Mouse (Mus musculus) hindbrain, embryonic 12.5 days (tissue): ENCODE results near the gene Elmod2. TPM values are rescaled to one million over a fixed set of nuclear protein-coding genes. Genes with fewer than 3 reads are reported as not detected.

Experiments used
- ATAC-seq: fragments of 200-750 bp; cut with Nextera tagmentation; 2 replicates; pipeline ENCODE4 v1.8.0; 2017; ENCODE audit warnings: moderate TSS enrichment; ENCODE audit not compliant: low FRiP score
- H3K27ac ChIP-seq: fragments of 300-500 bp; sonication (generic); 2 replicates; pipeline ENCODE4 v1.5.1; 2016; ENCODE audit warnings: mild to moderate bottlenecking
- H3K27me3 ChIP-seq: fragments of 300-500 bp; sonication (generic); 2 replicates; pipeline ENCODE4 v1.6.1; 2016; ENCODE audit warnings: mild to moderate bottlenecking
- H3K36me3 ChIP-seq: fragments of 300-500 bp; sonication (generic); 2 replicates; pipeline ENCODE4 v1.6.1; 2016; ENCODE audit warnings: mild to moderate bottlenecking
- H3K4me1 ChIP-seq: fragments of 300-500 bp; sonication (generic); 2 replicates; pipeline ENCODE4 v1.6.1; 2016
- H3K4me2 ChIP-seq: fragments of 300-500 bp; sonication (generic); replicated peaks from 2 replicates; pipeline ENCODE4 v1.6.1; 2016; ENCODE audit warnings: mild to moderate bottlenecking
- H3K4me3 ChIP-seq: fragments of 300-500 bp; sonication (generic); 2 replicates; pipeline ENCODE4 v1.5.1; 2016; ENCODE audit warnings: mild to moderate bottlenecking
- H3K9ac ChIP-seq: fragments of 300-500 bp; sonication (generic); 2 replicates; pipeline ENCODE4 v1.6.1; 2016; ENCODE audit warnings: mild to moderate bottlenecking, moderate library complexity
- H3K9me3 ChIP-seq: fragments of 300-500 bp; sonication (generic); replicated peaks from 2 replicates; pipeline ENCODE4 v1.6.1; 2016; ENCODE audit warnings: mild to moderate bottlenecking
- WGBS: fragments of 180-500 bp; shearing (Covaris S2); methylation state at CpG from one replicate; pipeline ENCODE4 v1.1.7; 2016; 5-methylcytosine and 5-hydroxymethylcytosine counted together
- polyA plus RNA-seq: library from polyadenylated mRNA; unstranded; fragments of >200 nt; fragmentation: Nextera tagmentation; extraction: Ambion mirVana; gene quantifications from 2 replicates; pipeline ENCODE4 v1.2.1, GENCODE M21; 2016

Gene Elmod2
- 28.5 and 29.2 TPM in 2 replicates for polyA plus RNA-seq

GRCm38 (mm10) chr8:83331899-83332697, at the start of gene Elmod2:
TSS of gene Elmod2 (minus strand) at chr8:83332486.
- under 1% methylated on average over 72 of the region's 85 CpGs for WGBS
- ATAC-seq, result peak; percentile 99

GRCm38 (mm10) chr8:83381016-83381415, 48.7 kb upstream of the Elmod2 start:
- WGBS, result 83% methylated on average over 2 of the region's 2 CpGs
- H3K4me1 ChIP-seq, result no peaks in the 10 kb centered on the region
- H3K27ac ChIP-seq, result no peak overlapping the region
- no peaks in the 10 kb centered on the region for H3K36me3 ChIP-seq
- H3K9ac ChIP-seq, result no peak overlapping the region
- H3K4me2 ChIP-seq, result no peak overlapping the region
- ATAC-seq, result no peak
- no peaks in the 10 kb centered on the region for H3K9me3 ChIP-seq
- no peaks in the 10 kb centered on the region for H3K27me3 ChIP-seq
- H3K4me3 ChIP-seq, result no peak overlapping the region

More at GRCm38 (mm10) chr8:83331899-83332697, at the start of gene Elmod2:
- Histone ChIP-seq H3K4me2 (peak within 1 kb of the TSS; percentile 75), H3K36me3 (peaks cover 16% of the 10 kb centered on the region), H3K9ac (peak within 1 kb of the TSS; percentile 87), H3K27ac (peak within 1 kb of the TSS; percentile 85), H3K9me3 (no peaks in the 10 kb centered on the region), H3K4me3 (peak within 1 kb of the TSS; percentile 86), H3K27me3 (no peaks in the 10 kb centered on the region), H3K4me1 (no peaks in the 10 kb centered on the region)

- Histone ChIP-seq H3K4me1 (no peaks in the 10 kb centered on the region), H3K27me3 (no peaks in the 10 kb centered on the region), H3K36me3 (no peaks in the 10 kb centered on the region), H3K4me3 (no peak overlapping the region), H3K27ac (no peak overlapping the region), H3K9ac (no peak overlapping the region), H3K4me2 (no peak overlapping the region), H3K9me3 (no peaks in the 10 kb centered on the region)
- no peak for ATAC-seq
- WGBS, result 77% methylated on average over 4 of the region's 4 CpGs
Measured at GRCm38 (mm10) chr8:83380141-83380540, 47.9 kb upstream of the Elmod2 start.

- no peak for ATAC-seq
- Histone ChIP-seq H3K27me3 (no peaks in the 10 kb centered on the region), H3K4me1 (no peaks in the 10 kb centered on the region)
Measured at GRCm38 (mm10) chr8:83377231-83377630, 44.9 kb upstream of the Elmod2 start.

GRCm38 (mm10) chr8:83363156-83363769, 31.0 kb upstream of the Elmod2 start:
- Histone ChIP-seq H3K27ac (no peak overlapping the region), H3K36me3 (no peaks in the 10 kb centered on the region), H3K27me3 (no peaks in the 10 kb centered on the region), H3K4me2 (no peak overlapping the region), H3K4me1 (0 out of 2 replicates have a peak, but pooled peaks cover 2% of the 10 kb centered on the region), H3K9ac (no peak overlapping the region), H3K9me3 (no peaks in the 10 kb centered on the region), H3K4me3 (no peak overlapping the region)
- WGBS, result 60% methylated on average over 7 of the region's 7 CpGs
- ATAC-seq, result no peak

More at GRCm38 (mm10) chr8:83377231-83377630, 44.9 kb upstream of the Elmod2 start:
- Histone ChIP-seq H3K27ac (no peak overlapping the region), H3K4me3 (no peak overlapping the region), H3K9ac (no peak overlapping the region), H3K9me3 (no peaks in the 10 kb centered on the region), H3K36me3 (no peaks in the 10 kb centered on the region), H3K4me2 (no peak overlapping the region)

- no peaks in the 10 kb centered on the region for H3K27me3 ChIP-seq
- no peak overlapping the region for H3K4me2 ChIP-seq
- WGBS, result 97% methylated on average over 2 of the region's 2 CpGs
- no peak overlapping the region for H3K4me3 ChIP-seq
- H3K9ac ChIP-seq, result no peak overlapping the region
- ATAC-seq, result no peak
- H3K36me3 ChIP-seq, result no peaks in the 10 kb centered on the region
- no peaks in the 10 kb centered on the region for H3K4me1 ChIP-seq
- no peak overlapping the region for H3K27ac ChIP-seq
- H3K9me3 ChIP-seq, result no peaks in the 10 kb centered on the region
Measured at GRCm38 (mm10) chr8:83351315-83351714, 19.0 kb upstream of the Elmod2 start.

- no peak for ATAC-seq
- Histone ChIP-seq H3K27me3 (no peaks in the 10 kb centered on the region), H3K4me3 (no peak within 1 kb of the TSS), H3K36me3 (no peaks in the 10 kb centered on the region), H3K9me3 (no peaks in the 10 kb centered on the region), H3K27ac (no peak within 1 kb of the TSS), H3K9ac (no peak within 1 kb of the TSS), H3K4me1 (no peaks in the 10 kb centered on the region), H3K4me2 (no peak within 1 kb of the TSS)
- whole genome bisulfite sequencing, result 83% methylated on average over 16 of the region's 18 CpGs
Measured at GRCm38 (mm10) chr8:83348263-83348662, 16.0 kb upstream of the Elmod2 start, which contains the start of gene Mgat4d. TSS of gene Mgat4d (plus strand) at chr8:83348471.

GRCm38 (mm10) chr8:83342693-83343092, 10.4 kb upstream of the Elmod2 start:
- no peaks in the 10 kb centered on the region for H3K27me3 ChIP-seq
- no peaks in the 10 kb centered on the region for H3K9me3 ChIP-seq
- no peak overlapping the region for H3K4me3 ChIP-seq
- no peak overlapping the region for H3K4me2 ChIP-seq
- ATAC-seq, result no peak
- H3K9ac ChIP-seq, result no peak overlapping the region
- no peaks in the 10 kb centered on the region for H3K36me3 ChIP-seq
- H3K27ac ChIP-seq, result no peak overlapping the region
- H3K4me1 ChIP-seq, result no peaks in the 10 kb centered on the region

GRCm38 (mm10) chr8:83342076-83342475, 9.8 kb upstream of the Elmod2 start:
- H3K27me3 ChIP-seq, result no peaks in the 10 kb centered on the region
- ATAC-seq, result no peak

GRCm38 (mm10) chr8:83332864-83333263, 578 bp upstream of the Elmod2 start:
- 11% methylated on average over 7 of the region's 7 CpGs for WGBS
- H3K9me3 ChIP-seq, result no peaks in the 10 kb centered on the region
- H3K27ac ChIP-seq, result no peak overlapping the region
- H3K4me1 ChIP-seq, result no peaks in the 10 kb centered on the region
- H3K4me3 ChIP-seq, result peak overlapping the region; percentile 86
- peak overlapping the region; percentile 75 for H3K4me2 ChIP-seq
- peaks cover 8% of the 10 kb centered on the region for H3K36me3 ChIP-seq
- peak; percentile 18; the same call in 1 of the 2 replicates for ATAC-seq
- H3K9ac ChIP-seq, result no peak overlapping the region
- H3K27me3 ChIP-seq, result no peaks in the 10 kb centered on the region

More at GRCm38 (mm10) chr8:83342076-83342475, 9.8 kb upstream of the Elmod2 start:
- H3K4me2 ChIP-seq, result no peak overlapping the region
- H3K27ac ChIP-seq, result no peak overlapping the region
- no peak overlapping the region for H3K9ac ChIP-seq
- no peak overlapping the region for H3K4me3 ChIP-seq
- 89% methylated on average over 3 of the region's 3 CpGs for WGBS
- no peaks in the 10 kb centered on the region for H3K9me3 ChIP-seq
- no peaks in the 10 kb centered on the region for H3K4me1 ChIP-seq
- no peaks in the 10 kb centered on the region for H3K36me3 ChIP-seq

- Histone ChIP-seq H3K27me3 (no peaks in the 10 kb centered on the region), H3K4me3 (peak overlapping the region; percentile 86), H3K27ac (peak overlapping the region; percentile 85), H3K9ac (peak overlapping the region; percentile 87), H3K4me1 (no peaks in the 10 kb centered on the region), H3K4me2 (peak overlapping the region; percentile 75), H3K9me3 (no peaks in the 10 kb centered on the region), H3K36me3 (peaks cover 20% of the 10 kb centered on the region)
- WGBS, result 7% methylated on average over 7 of the region's 7 CpGs
- ATAC-seq, result no peak
Measured at GRCm38 (mm10) chr8:83331567-83331898, 753 bp downstream of the Elmod2 start.

GRCm38 (mm10) chr8:83327889-83328288, 4.4 kb downstream of the Elmod2 start:
- Histone ChIP-seq H3K4me2 (no peak overlapping the region), H3K9me3 (no peaks in the 10 kb centered on the region), H3K4me3 (no peak overlapping the region), H3K27me3 (no peaks in the 10 kb centered on the region), H3K36me3 (peaks cover 31% of the 10 kb centered on the region), H3K27ac (no peak overlapping the region), H3K4me1 (no peaks in the 10 kb centered on the region), H3K9ac (no peak overlapping the region)
- no peak for ATAC-seq
- WGBS, result 95% methylated on average over 5 of the region's 5 CpGs
